Mouse (Mus musculus): ENCODE measurements at regions not wholly inside any gene's neighbourhood (a gene's known extent, or its start where the extent isn't known, plus 50 kb on each side); places are given as distances from the start of the nearest gene placed in this dataset.
A peak's percentile ranks its signal among the peaks of the same experiment; 100 is the strongest.

- no peak for DNase-seq (ENCODE audit: low read depth, low spot score)
Observed at GRCm38 (mm10) chr4:97132650-97133049, 50.3 kb downstream of the Gm10192 start.

DNA sequence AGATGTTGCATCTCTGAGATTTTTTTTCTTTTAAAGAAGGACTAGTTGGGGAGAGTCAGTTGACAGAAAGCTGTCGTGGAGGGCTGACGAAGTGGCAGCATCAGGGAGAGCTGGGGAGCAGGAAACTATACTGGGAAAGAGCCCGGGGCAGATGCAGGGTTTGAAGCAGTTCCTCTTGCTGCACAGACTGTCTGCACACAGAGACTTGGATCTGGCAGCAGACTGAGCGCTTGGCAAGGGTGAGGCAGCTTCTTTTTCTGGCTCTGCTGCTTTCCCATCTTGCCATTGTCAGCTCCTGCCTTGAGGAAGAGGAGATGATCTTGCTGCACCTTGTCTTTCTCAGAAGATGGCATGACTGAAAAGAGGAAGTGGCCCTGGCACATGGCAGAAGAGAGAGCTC, 55.2 kb downstream of the Gm10192 start:
- no peak for DNase-seq (ENCODE audit: low read depth, low spot score)

DNA sequence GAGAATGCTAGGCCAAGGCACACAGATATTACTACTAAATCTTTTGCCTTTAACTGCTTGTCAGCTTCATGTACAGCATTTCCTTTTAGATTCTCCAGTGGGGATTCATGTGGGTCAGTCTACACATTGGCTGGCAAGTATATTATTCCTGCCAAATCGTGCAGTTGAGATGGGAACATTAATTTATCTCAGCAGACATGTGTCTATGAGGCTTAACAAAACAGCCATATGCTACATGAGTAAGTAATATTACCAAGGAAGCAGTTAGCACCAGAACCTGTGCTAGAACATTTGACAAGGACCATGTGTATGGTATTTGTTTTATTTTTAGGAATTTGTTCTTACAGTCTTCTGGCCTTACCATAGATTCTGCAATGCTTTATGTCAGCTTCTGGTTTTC, 59.1 kb downstream of the Gm10192 start:
- no peak for DNase-seq (ENCODE audit: low read depth, low spot score)

- no peak for DNase-seq (ENCODE audit: low read depth, low spot score)
Observed at GRCm38 (mm10) chr4:97121952-97122351, 61.0 kb downstream of the Gm10192 start.

- no peak for DNase-seq (ENCODE audit: low read depth, low spot score)
Observed at GRCm38 (mm10) chr4:97119459-97119858, 63.5 kb downstream of the Gm10192 start.

GRCm38 (mm10) chr4:97117016-97117415, 66.0 kb downstream of the Gm10192 start:
- no peak for DNase-seq (ENCODE audit: low read depth, low spot score)

GRCm38 (mm10) chr4:97102752-97103052, 80.3 kb downstream of the Gm10192 start:
- no peak for DNase-seq (ENCODE audit: low read depth, low spot score)

DNA sequence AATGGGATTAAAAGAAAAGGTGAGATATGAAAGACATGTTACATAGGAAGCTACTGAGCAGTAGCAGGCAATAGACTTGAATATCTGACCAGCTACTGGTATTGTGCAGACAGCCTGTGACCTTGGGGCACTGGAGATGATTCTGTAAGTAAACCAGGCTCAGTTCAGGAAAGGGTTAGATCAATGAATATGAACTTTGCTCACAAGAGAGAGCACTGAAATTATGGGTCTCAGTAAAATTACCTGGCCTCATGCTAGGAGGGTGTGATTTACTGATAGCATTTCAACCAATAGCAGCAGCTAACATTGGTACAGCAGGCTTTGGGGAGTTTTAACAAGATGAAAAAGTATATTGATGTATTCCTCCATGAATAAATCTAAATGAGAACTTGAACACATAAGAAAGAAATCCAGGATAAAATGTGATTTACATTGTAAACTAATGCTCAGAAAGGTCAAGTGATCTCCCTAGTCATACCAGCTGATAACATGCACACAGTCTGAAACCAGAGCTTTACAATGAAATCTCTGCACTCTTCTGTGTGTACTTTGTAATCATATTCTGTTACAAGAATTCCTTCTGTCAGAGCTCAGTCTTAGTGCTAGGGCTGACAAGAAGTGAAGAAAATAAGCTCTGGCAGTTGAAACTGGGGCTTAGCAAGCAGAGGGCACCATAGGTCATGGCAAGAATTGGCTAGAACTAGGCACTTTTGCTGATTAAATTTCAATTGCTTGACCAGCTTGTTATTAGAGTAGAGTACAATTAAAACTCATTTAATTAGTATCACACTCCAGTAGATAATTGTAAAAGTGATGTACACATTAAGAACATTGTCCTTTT, 80.8 kb downstream of the Gm10192 start:
- DNase-seq (ENCODE audit: low read depth, low spot score), result no peak

DNA sequence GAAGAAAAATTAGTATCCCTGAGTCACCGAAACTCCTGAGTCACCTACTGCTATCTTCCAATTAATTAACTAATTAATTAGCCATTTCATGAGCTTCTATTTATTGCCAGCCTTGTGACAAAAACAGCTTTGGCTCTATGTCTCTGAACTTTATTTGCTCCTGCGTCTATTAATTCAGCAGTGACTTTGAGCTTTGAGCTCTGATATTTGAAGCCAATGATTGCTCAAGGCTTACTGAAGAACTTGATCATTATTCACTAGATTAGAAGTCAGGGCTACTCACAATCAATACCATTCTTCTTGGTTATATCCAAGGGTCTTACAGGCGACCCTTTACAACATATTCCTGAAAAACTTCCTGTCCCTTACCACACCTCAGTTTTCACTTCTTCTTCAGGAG, 83.2 kb downstream of the Gm10192 start:
- DNase-seq (ENCODE audit: low read depth, low spot score), result no peak

DNA sequence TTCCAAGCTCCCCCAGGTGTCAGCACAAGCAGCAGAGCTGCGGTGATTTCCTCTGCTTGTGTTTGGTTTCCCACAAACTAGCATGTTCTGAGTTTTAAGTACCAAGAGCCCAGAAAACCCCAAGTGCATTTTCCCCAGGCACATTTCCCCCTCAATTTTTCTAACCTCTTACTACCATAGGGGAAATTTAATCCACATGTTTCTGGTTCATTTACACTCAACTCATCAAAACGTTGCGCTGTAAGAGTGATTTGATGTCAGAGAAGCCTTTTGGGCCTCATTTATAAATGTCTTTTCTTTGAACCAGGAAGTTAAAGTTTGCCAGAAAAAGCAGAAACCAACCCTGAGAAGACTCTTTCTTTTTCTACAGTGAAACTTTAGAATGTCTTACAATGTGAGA, 89.4 kb downstream of the Gm10192 start:
- DNase-seq (ENCODE audit: low read depth, low spot score), result no peak

DNA sequence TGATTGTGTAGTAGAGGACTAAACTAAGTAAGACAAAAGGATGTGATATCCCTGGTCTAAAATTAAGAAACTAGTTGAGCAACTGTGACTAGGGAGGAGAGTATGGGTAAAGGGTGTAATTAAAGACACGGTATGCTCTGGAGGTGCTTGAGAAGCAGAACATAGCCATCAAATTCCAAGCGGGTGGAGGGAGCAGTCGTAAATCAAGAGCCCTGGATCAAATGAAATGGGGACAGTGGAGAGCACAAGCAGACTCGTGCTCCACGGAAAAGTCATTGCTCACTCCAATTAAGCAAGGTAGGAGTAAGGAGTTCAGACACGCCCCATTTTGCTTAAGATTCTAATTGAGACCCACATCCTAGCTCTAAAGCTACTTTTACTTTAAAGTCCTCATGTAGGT, 132.2 kb downstream of the Gm10192 start:
- no peak for DNase-seq (ENCODE audit: low read depth, low spot score)

DNA sequence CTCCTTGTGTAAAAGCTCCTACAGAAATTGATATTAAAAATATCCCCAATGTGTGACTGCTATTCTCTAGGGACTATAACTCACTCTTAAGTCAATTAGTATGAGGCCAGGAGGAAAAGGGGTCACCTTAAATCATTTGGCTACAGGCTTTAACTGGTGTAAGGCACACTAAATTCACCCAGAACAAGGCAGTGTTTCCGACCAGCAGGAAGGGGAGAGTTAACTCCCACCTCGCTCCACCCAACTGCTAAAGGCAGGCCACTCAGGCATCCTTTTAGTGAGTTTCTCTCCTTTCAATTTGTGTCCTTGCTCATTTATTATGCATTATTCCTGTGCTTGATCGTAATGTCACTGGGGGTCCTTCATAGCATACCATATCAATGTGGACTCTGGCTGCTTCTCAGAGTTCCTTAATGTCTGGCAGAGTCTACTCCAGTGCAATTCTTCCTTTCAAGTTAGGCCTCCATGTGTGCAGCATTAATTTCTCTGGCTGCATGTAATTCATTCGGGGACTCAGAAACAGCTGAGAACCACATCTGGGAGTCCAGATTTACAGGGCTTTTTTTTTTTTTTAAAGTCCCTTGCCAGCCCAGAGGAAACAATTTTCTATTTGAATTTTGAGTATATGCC, 133.8 kb downstream of the Gm10192 start:
- peak; percentile 8 for DNase-seq (ENCODE audit: low read depth, low spot score)

- no peak for DNase-seq (ENCODE audit: low read depth, low spot score)
Observed at GRCm38 (mm10) chr4:97037693-97038348, 145.1 kb downstream of the Gm10192 start.

DNA sequence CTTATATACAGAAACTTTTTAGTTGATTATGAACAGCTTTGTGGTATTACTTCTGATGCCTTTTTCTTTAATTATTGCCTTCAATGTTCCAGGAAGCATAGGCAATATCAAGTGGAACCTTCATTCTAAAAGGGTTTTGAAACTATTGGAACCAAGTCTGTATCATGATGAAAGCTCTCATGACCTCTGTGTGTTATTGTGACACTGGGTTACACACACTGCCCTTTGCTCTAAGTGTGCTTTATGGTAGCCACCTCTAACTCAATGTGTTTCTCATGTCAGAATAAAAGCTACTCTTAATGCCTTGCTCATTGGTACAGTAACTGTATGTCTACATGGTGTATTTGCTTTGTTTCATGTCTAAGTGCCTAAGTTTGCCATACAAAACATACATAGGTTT, 154.0 kb downstream of the Gm10192 start:
- DNase-seq (ENCODE audit: low read depth, low spot score), result no peak

DNA sequence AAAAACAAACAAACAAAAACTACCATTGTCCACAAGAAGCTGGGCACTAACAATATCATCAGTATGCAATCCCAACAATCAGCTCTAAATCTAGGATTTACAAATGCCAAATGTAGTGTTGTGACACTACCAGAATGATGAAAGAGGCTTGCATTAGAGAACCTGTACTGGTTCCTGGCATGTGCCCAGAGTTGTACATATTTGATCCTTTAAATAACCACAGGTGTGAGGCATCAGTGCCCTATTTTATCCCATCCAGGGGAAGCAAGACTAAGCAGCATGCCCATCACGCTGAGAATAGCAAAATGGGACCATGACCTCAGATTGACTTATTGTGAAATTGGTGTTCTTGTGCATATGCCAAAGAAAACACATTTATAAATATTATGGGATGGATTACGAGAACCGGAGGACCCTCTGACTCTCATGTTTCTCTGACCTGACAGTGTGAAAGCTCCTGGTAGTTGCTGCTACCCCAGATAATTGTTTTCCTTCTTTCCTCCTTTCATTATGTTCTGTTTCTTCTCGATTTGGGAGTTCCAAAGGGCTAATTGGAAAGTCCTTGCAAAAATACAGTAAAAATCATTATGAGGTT, 157.4 kb downstream of the Gm10192 start:
- no peak for DNase-seq (ENCODE audit: low read depth, low spot score)

DNA sequence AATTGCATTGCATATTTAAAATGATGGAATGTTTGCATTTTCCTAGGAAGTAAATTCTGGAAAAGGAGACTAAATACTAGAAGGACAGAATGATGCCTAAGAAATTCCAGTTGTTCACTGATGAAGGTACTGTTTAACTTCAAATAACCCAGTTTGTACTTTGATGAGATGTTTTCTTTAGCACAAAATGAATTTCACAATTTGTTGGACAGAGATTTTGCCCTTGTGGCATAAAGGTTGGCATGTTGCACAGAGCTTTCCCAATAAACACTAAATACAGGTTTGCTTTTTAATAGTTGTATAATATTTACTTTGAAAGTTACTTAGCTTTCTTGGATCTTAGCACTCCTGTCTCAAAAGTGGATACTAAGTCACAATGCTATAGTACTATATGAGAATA, 181.6 kb downstream of the Gm10192 start:
- DNase-seq (ENCODE audit: low read depth, low spot score), result no peak

DNA sequence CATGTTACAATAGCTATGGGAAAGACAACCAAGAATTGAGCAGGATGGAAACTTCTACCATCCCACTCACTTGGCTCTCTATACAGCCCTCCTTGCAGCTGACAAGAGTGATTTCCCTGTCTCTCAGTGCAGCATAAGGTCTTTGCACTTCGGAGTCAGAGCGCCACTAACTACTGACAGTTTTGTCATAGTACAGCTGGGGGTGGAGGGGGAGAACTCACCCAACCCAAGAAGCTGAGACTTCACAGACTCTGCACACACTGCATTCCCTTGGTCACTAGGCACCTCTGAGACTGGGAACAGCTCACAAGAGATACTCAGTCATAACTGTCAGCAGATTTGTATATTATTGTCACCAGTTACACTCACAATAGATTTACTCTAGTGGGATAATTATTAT, 195.3 kb upstream of the Gm12695 start:
- no peak for DNase-seq (ENCODE audit: low read depth, low spot score)

- no peak for DNase-seq (ENCODE audit: low read depth, low spot score)
Observed at GRCm38 (mm10) chr4:96979876-96980275, 194.9 kb upstream of the Gm12695 start.

- no peak for DNase-seq (ENCODE audit: low read depth, low spot score)
Observed at GRCm38 (mm10) chr4:96974935-96975334, 189.9 kb upstream of the Gm12695 start.

DNA sequence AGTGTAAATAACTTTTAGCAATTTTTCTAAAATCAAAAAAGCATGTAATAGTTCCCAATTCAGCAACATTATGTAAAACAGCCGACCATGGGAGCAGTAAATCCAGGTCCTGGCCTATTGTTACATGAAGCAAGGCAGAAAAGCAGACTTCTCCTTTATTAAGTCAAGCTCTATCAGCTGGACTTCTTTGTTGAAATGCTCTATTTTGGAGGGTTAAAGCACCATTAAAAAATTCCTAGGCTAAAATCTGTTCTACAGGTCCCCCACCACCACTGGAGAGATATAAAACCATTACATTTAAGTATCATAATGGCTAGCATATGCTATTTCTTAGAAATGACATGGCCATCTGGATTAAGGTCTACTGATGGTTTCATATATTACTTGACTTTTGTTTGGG, 188.8 kb upstream of the Gm12695 start:
- no peak for DNase-seq (ENCODE audit: low read depth, low spot score)

GRCm38 (mm10) chr4:96969199-96969598, 184.2 kb upstream of the Gm12695 start:
- no peak for DNase-seq (ENCODE audit: low read depth, low spot score)

DNA sequence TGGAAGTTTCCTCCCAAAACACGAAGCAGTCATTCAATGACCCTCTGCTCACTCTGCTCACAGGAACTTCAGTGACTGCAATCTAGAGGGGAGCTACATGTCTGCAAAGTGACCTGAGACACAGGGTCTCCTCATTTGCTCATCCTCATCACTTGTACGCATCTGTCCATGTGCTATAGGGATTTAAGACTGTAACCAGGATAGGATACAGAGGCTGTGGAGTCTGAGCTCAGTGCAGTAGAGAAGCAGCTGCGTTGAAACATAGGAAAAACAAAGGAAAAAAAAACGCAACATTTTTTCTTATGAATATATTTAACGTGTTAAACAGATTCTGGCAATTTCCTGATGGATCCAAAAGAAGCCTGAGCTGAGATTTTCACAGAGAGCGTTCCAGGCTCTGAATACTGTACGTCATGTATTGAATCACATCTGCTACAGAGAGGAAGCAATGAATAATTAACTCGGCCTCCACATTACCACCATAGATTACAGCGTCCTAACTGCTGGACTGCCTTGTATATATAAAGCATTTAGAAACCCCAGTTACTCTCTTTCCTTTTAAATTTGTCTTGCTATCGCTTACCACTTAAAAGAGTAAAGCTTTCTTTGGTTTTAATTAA, 183.7 kb upstream of the Gm12695 start:
- no peak for DNase-seq (ENCODE audit: low read depth, low spot score)

All from embryo, embryonic 11.5 days (tissue).